Mouse (Mus musculus): ENCODE results near the gene Mrvi1. TPM values are rescaled to one million over a fixed set of nuclear protein-coding genes. Genes with fewer than 3 reads are reported as not detected.

Mrvi1 gene
- polyA plus RNA-seq, 1 experiment from 2014 or later: 1.0 TPM

GRCm38 (mm10) chr7:110948579-110948978 is 33.7 kb downstream of the Mrvi1 start:
- H3K4me1 ChIP-seq (ENCODE audit: control insufficient read depth, insufficient read depth, low read depth, low read length): no peaks in the 10 kb centered on the region
- 91% methylated on average over 3 of the region's 3 CpGs for WGBS
- H3K36me3 ChIP-seq (ENCODE audit: control insufficient read depth, insufficient read depth, low read length): no peaks in the 10 kb centered on the region
- no peaks in the 10 kb centered on the region for H3K27me3 ChIP-seq (replicated peaks; ENCODE audit: control insufficient read depth, insufficient read depth, low read length)
- H3K27ac ChIP-seq (ENCODE audit: low read depth, low read length): no peak overlapping the region
- no peak overlapping the region for H3K9ac ChIP-seq (ENCODE audit: low read depth, low read length)
- H3K9me3 ChIP-seq (ENCODE audit: control insufficient read depth, low read length): no peaks in the 10 kb centered on the region
- H3K4me2 ChIP-seq (ENCODE audit: low read length): no peak overlapping the region
- no peak for ATAC-seq
- H3K4me3 ChIP-seq (ENCODE audit: low read length): no peak overlapping the region

GRCm38 (mm10) chr7:110947616-110948015 is 34.6 kb downstream of the Mrvi1 start:
- no peaks in the 10 kb centered on the region for H3K36me3 ChIP-seq (ENCODE audit: control insufficient read depth, insufficient read depth, low read length)
- H3K4me2 ChIP-seq (ENCODE audit: low read length): no peak overlapping the region
- no peak overlapping the region for H3K4me3 ChIP-seq (ENCODE audit: low read length)
- no peak overlapping the region for H3K9ac ChIP-seq (ENCODE audit: low read depth, low read length)
- 91% methylated on average over 6 of the region's 6 CpGs for WGBS
- no peaks in the 10 kb centered on the region for H3K9me3 ChIP-seq (ENCODE audit: control insufficient read depth, low read length)
- no peaks in the 10 kb centered on the region for H3K27me3 ChIP-seq (replicated peaks; ENCODE audit: control insufficient read depth, insufficient read depth, low read length)
- ATAC-seq: no peak
- no peaks in the 10 kb centered on the region for H3K4me1 ChIP-seq (ENCODE audit: control insufficient read depth, insufficient read depth, low read depth, low read length)
- H3K27ac ChIP-seq (ENCODE audit: low read depth, low read length): no peak overlapping the region

GRCm38 (mm10) chr7:110946731-110947130 is 35.5 kb downstream of the Mrvi1 start:
- 79% methylated on average over 6 of the region's 6 CpGs for whole genome bisulfite sequencing
- Histone ChIP-seq H3K4me1 (ENCODE audit: control insufficient read depth, insufficient read depth, low read depth, low read length) (no peaks in the 10 kb centered on the region), H3K4me2 (ENCODE audit: low read length) (no peak overlapping the region), H3K9me3 (ENCODE audit: control insufficient read depth, low read length) (no peaks in the 10 kb centered on the region), H3K27ac (ENCODE audit: low read depth, low read length) (no peak overlapping the region), H3K27me3 (replicated peaks; ENCODE audit: control insufficient read depth, insufficient read depth, low read length) (no peaks in the 10 kb centered on the region), H3K9ac (ENCODE audit: low read depth, low read length) (no peak overlapping the region), H3K4me3 (ENCODE audit: low read length) (no peak overlapping the region), H3K36me3 (ENCODE audit: control insufficient read depth, insufficient read depth, low read length) (no peaks in the 10 kb centered on the region)
- no peak for ATAC-seq

DNA sequence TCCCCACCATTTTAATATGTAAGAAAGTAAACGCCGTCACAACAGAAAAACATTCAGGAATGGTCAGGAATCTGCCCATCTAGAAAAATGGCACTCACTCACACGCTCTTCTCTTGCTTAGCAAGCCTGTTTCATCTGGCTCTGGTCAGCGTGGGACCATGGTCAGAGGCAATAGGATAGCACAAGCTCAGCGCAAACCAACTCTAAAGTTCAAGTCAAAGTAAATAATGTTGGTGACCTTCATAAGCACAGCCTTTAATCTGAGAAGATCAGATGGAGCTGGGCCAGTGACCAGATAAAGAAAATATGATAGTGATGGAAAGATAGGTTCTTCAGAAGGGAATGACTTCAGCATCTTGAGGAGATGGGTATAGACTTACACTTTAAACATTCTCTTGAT is 37.9 kb downstream of the Mrvi1 start:
- ATAC-seq: no peak
- Histone ChIP-seq H3K4me1 (ENCODE audit: control insufficient read depth, insufficient read depth, low read depth, low read length) (no peaks in the 10 kb centered on the region), H3K27me3 (replicated peaks; ENCODE audit: control insufficient read depth, insufficient read depth, low read length) (no peaks in the 10 kb centered on the region), H3K4me3 (ENCODE audit: low read length) (no peak overlapping the region), H3K36me3 (ENCODE audit: control insufficient read depth, insufficient read depth, low read length) (no peaks in the 10 kb centered on the region), H3K9me3 (ENCODE audit: control insufficient read depth, low read length) (no peaks in the 10 kb centered on the region), H3K27ac (ENCODE audit: low read depth, low read length) (no peak overlapping the region), H3K9ac (ENCODE audit: low read depth, low read length) (no peak overlapping the region), H3K4me2 (ENCODE audit: low read length) (no peak overlapping the region)
- 88% methylated on average over 5 of the region's 5 CpGs for whole genome bisulfite sequencing

GRCm38 (mm10) chr7:110941701-110942530 is 40.3 kb downstream of the Mrvi1 start:
- peak; percentile 63 for ATAC-seq
- no peak overlapping the region for H3K9ac ChIP-seq (ENCODE audit: low read depth, low read length)
- H3K4me2 ChIP-seq (ENCODE audit: low read length): no peak overlapping the region
- H3K27me3 ChIP-seq (replicated peaks; ENCODE audit: control insufficient read depth, insufficient read depth, low read length): no peaks in the 10 kb centered on the region
- H3K4me3 ChIP-seq (ENCODE audit: low read length): no peak overlapping the region
- no peaks in the 10 kb centered on the region for H3K4me1 ChIP-seq (ENCODE audit: control insufficient read depth, insufficient read depth, low read depth, low read length)
- no peaks in the 10 kb centered on the region for H3K36me3 ChIP-seq (ENCODE audit: control insufficient read depth, insufficient read depth, low read length)
- no peaks in the 10 kb centered on the region for H3K9me3 ChIP-seq (ENCODE audit: control insufficient read depth, low read length)
- 69% methylated on average over 6 of the region's 6 CpGs for WGBS
- H3K27ac ChIP-seq (ENCODE audit: low read depth, low read length): no peak overlapping the region; the same call in 1 of the 2 replicates

- Histone ChIP-seq H3K9ac (ENCODE audit: low read depth, low read length) (no peak overlapping the region), H3K4me2 (ENCODE audit: low read length) (no peak overlapping the region), H3K4me3 (ENCODE audit: low read length) (no peak overlapping the region), H3K9me3 (ENCODE audit: control insufficient read depth, low read length) (no peaks in the 10 kb centered on the region), H3K27ac (ENCODE audit: low read depth, low read length) (no peak overlapping the region), H3K4me1 (ENCODE audit: control insufficient read depth, insufficient read depth, low read depth, low read length) (no peaks in the 10 kb centered on the region), H3K27me3 (replicated peaks; ENCODE audit: control insufficient read depth, insufficient read depth, low read length) (no peaks in the 10 kb centered on the region), H3K36me3 (ENCODE audit: control insufficient read depth, insufficient read depth, low read length) (no peaks in the 10 kb centered on the region)
- WGBS: 84% methylated on average over 4 of the region's 4 CpGs
- no peak for ATAC-seq
Observed at GRCm38 (mm10) chr7:110941116-110941521, 41.1 kb downstream of the Mrvi1 start.

DNA sequence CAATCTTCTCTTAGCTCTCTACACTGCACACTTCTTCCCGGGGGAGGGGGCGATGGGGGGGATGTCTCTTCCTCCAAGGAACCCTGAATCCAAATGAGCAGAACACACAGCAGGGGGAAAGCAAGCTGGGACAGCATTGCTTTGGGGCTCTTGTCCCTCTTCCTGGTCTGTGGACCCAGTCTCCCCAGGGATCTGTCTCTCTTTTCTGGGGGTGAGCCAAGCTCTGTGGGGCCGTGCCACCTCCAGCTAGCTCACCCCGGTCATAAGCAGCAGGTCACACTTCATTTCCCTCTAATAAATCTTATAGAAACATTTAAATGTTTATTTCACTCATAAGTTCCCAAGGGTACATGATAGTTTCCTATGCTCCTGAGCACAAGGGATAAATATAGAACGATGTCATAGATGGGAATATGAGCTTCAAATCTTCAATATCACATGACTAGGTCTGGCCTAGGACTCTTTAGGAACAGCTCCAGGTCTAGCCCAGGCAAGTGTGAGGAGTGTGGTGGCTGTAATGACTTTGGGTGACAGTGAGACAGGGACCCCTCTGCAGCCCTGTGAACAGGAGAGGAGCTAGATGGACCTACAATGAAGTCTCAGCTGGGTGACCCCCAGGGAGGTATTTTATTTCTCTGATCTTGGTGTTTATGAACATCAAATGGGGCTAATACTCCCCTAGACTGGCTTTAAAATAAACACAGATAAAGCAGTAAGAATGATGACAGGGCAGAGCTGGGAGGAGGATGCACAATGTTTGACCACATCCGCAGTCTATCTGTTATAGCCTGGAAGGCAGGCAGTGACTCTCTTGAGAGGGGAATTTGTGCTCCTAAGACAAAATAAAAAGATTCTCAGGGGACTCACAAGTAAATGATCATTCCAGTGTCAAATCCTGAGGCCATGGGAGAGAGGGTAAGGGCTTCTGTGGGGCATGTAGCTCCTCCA is 46.2 kb downstream of the Mrvi1 start:
- no peaks in the 10 kb centered on the region for H3K4me1 ChIP-seq (ENCODE audit: control insufficient read depth, insufficient read depth, low read depth, low read length)
- WGBS: 86% methylated on average over 6 of the region's 6 CpGs
- no peak for ATAC-seq

GRCm38 (mm10) chr7:110933999-110934398 is 48.3 kb downstream of the Mrvi1 start:
- Histone ChIP-seq H3K4me2 (ENCODE audit: low read length) (no peak overlapping the region), H3K4me3 (ENCODE audit: low read length) (no peak overlapping the region), H3K36me3 (ENCODE audit: control insufficient read depth, insufficient read depth, low read length) (no peaks in the 10 kb centered on the region), H3K9me3 (ENCODE audit: control insufficient read depth, low read length) (no peaks in the 10 kb centered on the region), H3K27ac (ENCODE audit: low read depth, low read length) (no peak overlapping the region), H3K9ac (ENCODE audit: low read depth, low read length) (no peak overlapping the region), H3K4me1 (ENCODE audit: control insufficient read depth, insufficient read depth, low read depth, low read length) (no peaks in the 10 kb centered on the region), H3K27me3 (replicated peaks; ENCODE audit: control insufficient read depth, insufficient read depth, low read length) (no peaks in the 10 kb centered on the region)
- ATAC-seq: no peak
- 77% methylated on average over 2 of the region's 2 CpGs for WGBS

More for the DNA sequence above, 46.2 kb downstream of the Mrvi1 start:
- H3K27ac ChIP-seq (ENCODE audit: low read depth, low read length): no peak overlapping the region
- H3K9me3 ChIP-seq (ENCODE audit: control insufficient read depth, low read length): no peaks in the 10 kb centered on the region
- H3K36me3 ChIP-seq (ENCODE audit: control insufficient read depth, insufficient read depth, low read length): no peaks in the 10 kb centered on the region
- no peaks in the 10 kb centered on the region for H3K27me3 ChIP-seq (replicated peaks; ENCODE audit: control insufficient read depth, insufficient read depth, low read length)
- H3K4me3 ChIP-seq (ENCODE audit: low read length): no peak overlapping the region
- no peak overlapping the region for H3K9ac ChIP-seq (ENCODE audit: low read depth, low read length)
- no peak overlapping the region for H3K4me2 ChIP-seq (ENCODE audit: low read length)

DNA sequence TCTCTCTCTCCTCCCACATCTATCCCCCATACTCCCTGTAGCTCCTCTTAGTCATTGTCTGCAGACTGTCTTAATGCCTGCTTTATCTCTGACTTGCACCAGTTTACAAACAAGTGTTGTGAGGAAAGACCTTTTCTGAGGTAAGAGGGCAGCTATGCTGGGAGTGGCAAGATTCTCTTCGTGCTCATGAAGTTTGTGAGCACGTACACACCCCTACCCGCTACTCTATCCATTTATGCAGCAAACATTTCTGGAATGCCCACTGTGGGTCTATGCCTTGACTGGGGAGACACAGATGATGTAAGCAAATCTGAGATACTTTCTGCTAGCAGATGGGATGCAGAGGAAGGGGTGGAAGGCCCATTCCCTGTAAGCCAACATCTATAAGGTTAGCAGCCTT is 48.9 kb downstream of the Mrvi1 start:
- Histone ChIP-seq H3K9me3 (ENCODE audit: control insufficient read depth, low read length) (no peaks in the 10 kb centered on the region), H3K4me2 (ENCODE audit: low read length) (no peak overlapping the region), H3K9ac (ENCODE audit: low read depth, low read length) (no peak overlapping the region), H3K4me1 (ENCODE audit: control insufficient read depth, insufficient read depth, low read depth, low read length) (no peaks in the 10 kb centered on the region), H3K27ac (ENCODE audit: low read depth, low read length) (no peak overlapping the region), H3K4me3 (ENCODE audit: low read length) (no peak overlapping the region), H3K27me3 (replicated peaks; ENCODE audit: control insufficient read depth, insufficient read depth, low read length) (no peaks in the 10 kb centered on the region), H3K36me3 (ENCODE audit: control insufficient read depth, insufficient read depth, low read length) (no peaks in the 10 kb centered on the region)
- WGBS: 92% methylated on average over 3 of the region's 3 CpGs
- no peak for ATAC-seq

All from hindbrain, embryonic 16.5 days (tissue).